12 mouse cellular contexts compared by ENCODE assay signal in the genomic region with DNA sequence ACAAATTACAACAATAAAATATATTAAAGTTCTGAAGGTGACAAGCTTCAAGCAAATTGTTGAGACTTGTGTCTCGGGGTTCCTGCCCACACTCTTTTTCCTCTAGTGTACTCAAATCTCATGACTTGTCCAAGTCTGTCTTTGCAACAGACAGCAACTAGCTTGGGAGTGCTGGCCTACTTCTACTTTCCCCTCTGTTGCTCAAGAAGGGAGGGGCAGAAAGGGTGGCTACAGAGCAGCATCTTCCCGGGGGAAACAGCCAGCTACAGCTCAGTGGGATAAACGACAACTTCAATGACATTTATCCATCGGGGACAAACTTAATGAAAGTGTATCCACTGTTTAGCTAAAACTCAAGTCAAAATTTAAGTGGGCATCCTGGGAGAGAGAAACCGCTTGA.
"Had no signal": no experiment of that assay in that cellular context is flagged by ENCODE, and none has a peak within 500 bp of the region (broad histone marks: within the 10 kb centered on the region; RNA-seq: fewer than 3 reads in every experiment).

No protein-coding gene starts in this region.

- H3K4me3 ChIP-seq: limb, embryonic 13.5 days; midbrain, embryonic 10.5 days; neural tube, embryonic 13.5 days had no signal

- H3K9me3 ChIP-seq: limb, embryonic 13.5 days; midbrain, embryonic 10.5 days; neural tube, embryonic 13.5 days had no signal

- DNase-seq: kidney, adult 8-10 months; kidney, postnatal 25 days; lung, adult 18-20 months; lung, postnatal 4 days; retina, postnatal 1 day; thymus, postnatal 4 days had no signal

- H3K36me3 ChIP-seq: limb, embryonic 13.5 days; midbrain, embryonic 10.5 days; neural tube, embryonic 13.5 days had no signal

- H3K27me3 ChIP-seq: limb, embryonic 13.5 days had no signal

- H3K4me2 ChIP-seq: limb, embryonic 13.5 days; neural tube, embryonic 13.5 days had no signal

- H3K27ac ChIP-seq: limb, embryonic 13.5 days; midbrain, embryonic 10.5 days; neural tube, embryonic 13.5 days; stomach, postnatal 0 days had no signal

- ATAC-seq: intestine, postnatal 0 days; midbrain, embryonic 16.5 days had no signal

- H3K9ac ChIP-seq: limb, embryonic 13.5 days; neural tube, embryonic 13.5 days had no signal
